7 mouse cellular contexts compared by ENCODE assay signal in genomic region chr1:119457528-119457855, GRCm38 (mm10). TPM values are rescaled to one million over a fixed set of nuclear protein-coding genes. Genes with fewer than 3 reads are reported as not detected.
DNase-seq lines count a peak whose midpoint lies in the region; ATAC-seq and TF ChIP-seq lines count a peak whose summit lies in the region.

No protein-coding gene starts in this region.

- no peak overlapping the region for H3K9ac ChIP-seq in lung, embryonic 16.5 days (ENCODE audit: low read length)
- no peak overlapping the region for H3K9ac ChIP-seq in embryonic facial prominence, embryonic 12.5 days
- no peak overlapping the region for H3K9ac ChIP-seq in kidney, embryonic 16.5 days (replicated peaks; ENCODE audit: low read length)

- H3K27ac ChIP-seq in lung, embryonic 16.5 days (ENCODE audit: low read length): no peak overlapping the region
- no peak overlapping the region for H3K27ac ChIP-seq in embryonic facial prominence, embryonic 12.5 days
- H3K27ac ChIP-seq in kidney, embryonic 16.5 days (ENCODE audit: low read length): no peak overlapping the region
- H3K27ac ChIP-seq in small intestine, adult 2 months (ENCODE audit: insufficient read depth, low read depth, low read length): 0 out of 2 replicates have a peak overlapping the region, but pooled peaks have one; percentile 5
- H3K27ac ChIP-seq in left cerebral cortex, adult 2 months: no peak overlapping the region

- peak overlapping the region; percentile 27; the same call in 1 of the 2 replicates for H3K4me2 ChIP-seq in lung, embryonic 16.5 days (ENCODE audit: low read depth, low read length)
- H3K4me2 ChIP-seq in embryonic facial prominence, embryonic 12.5 days (replicated peaks): 0 out of 2 replicates have a peak overlapping the region, but pooled peaks have one; percentile 24
- peak overlapping the region; percentile 51 for H3K4me2 ChIP-seq in kidney, embryonic 16.5 days (replicated peaks; ENCODE audit: low read depth, low read length)

- ATAC-seq in lung, embryonic 16.5 days (ENCODE audit: low read depth): peak; percentile 32; the same call in 1 of the 2 replicates
- 0 out of 2 replicates have a peak, but pooled peaks have one; percentile 31 for ATAC-seq in embryonic facial prominence, embryonic 12.5 days (ENCODE audit: insufficient number of reproducible peaks, insufficient read depth, low FRiP score, low TSS enrichment)
- peak; percentile 66 for ATAC-seq in kidney, embryonic 16.5 days (ENCODE audit: low FRiP score, low TSS enrichment)

- H3K4me3 ChIP-seq in lung, embryonic 16.5 days (ENCODE audit: low read length): no peak overlapping the region
- no peak overlapping the region for H3K4me3 ChIP-seq in embryonic facial prominence, embryonic 12.5 days
- peak overlapping the region; percentile 33 for H3K4me3 ChIP-seq in kidney, embryonic 16.5 days (ENCODE audit: low read length)
- H3K4me3 ChIP-seq in small intestine, adult 2 months (ENCODE audit: low read depth, low read length): peak overlapping the region; percentile 30
- H3K4me3 ChIP-seq in left cerebral cortex, adult 2 months: no peak overlapping the region

- H3K9me3 ChIP-seq in lung, embryonic 16.5 days (ENCODE audit: control insufficient read depth, low read length): no peaks in the 10 kb centered on the region
- H3K9me3 ChIP-seq in embryonic facial prominence, embryonic 12.5 days: no peaks in the 10 kb centered on the region
- H3K9me3 ChIP-seq in kidney, embryonic 16.5 days (ENCODE audit: low read length): no peaks in the 10 kb centered on the region

- intact Hi-C loops in left cerebral cortex, adult 2 months (cut with DNase I): loop anchor here (5.0 kb wide), 5 partner anchors 70 to 555 kb away; partner anchors contain the start of gene Tmem185b

- TF ChIP-seq POLR2A in small intestine, adult 2 months (IDR thresholded peaks at IDR 0.05; ENCODE audit: low read depth, low read length): no peak

- DNase-seq in lung, postnatal 36 days: no peak
- no peak for DNase-seq in cerebellum, adult 8-10 months
- no peak for DNase-seq in left cerebral cortex, adult 2 months (ENCODE audit: extremely low spot score in 1 of 2, low spot score in 2 of 2)

- H3K27me3 ChIP-seq in lung, embryonic 16.5 days (ENCODE audit: control insufficient read depth, insufficient read depth, low read depth, low read length): no peaks in the 10 kb centered on the region
- H3K27me3 ChIP-seq in embryonic facial prominence, embryonic 12.5 days: 0 out of 2 replicates have a peak, but pooled peaks cover 6% of the 10 kb centered on the region
- peaks cover 4% of the 10 kb centered on the region; the same call in 1 of the 2 replicates for H3K27me3 ChIP-seq in kidney, embryonic 16.5 days (ENCODE audit: insufficient read depth, low read length)
- no peaks in the 10 kb centered on the region for H3K27me3 ChIP-seq in small intestine, adult 2 months (ENCODE audit: control insufficient read depth, insufficient read depth, low read length)

- peaks cover 9% of the 10 kb centered on the region; the same call in 1 of the 2 replicates for H3K4me1 ChIP-seq in lung, embryonic 16.5 days (replicated peaks; ENCODE audit: control insufficient read depth, insufficient read depth, low read length)
- peaks cover 6% of the 10 kb centered on the region; the same call in 1 of the 2 replicates for H3K4me1 ChIP-seq in embryonic facial prominence, embryonic 12.5 days
- peaks cover 15% of the 10 kb centered on the region for H3K4me1 ChIP-seq in kidney, embryonic 16.5 days (ENCODE audit: insufficient read depth, low read length)
- H3K4me1 ChIP-seq in small intestine, adult 2 months (ENCODE audit: control insufficient read depth, insufficient read depth, insufficient read length, low read length): peaks cover 4% of the 10 kb centered on the region; the same call in 1 of the 2 replicates

- TF ChIP-seq CTCF in small intestine, adult 2 months (IDR thresholded peaks at IDR 0.05; ENCODE audit: extremely low read depth, insufficient read length, insufficient replicate concordance, low read depth, low read length): no peak
- TF ChIP-seq CTCF in left cerebral cortex, adult 2 months (IDR thresholded peaks at IDR 0.05): no peak

- WGBS in lung, embryonic 16.5 days: 31% methylated on average over 5 of the region's 5 CpGs
- 43% methylated on average over 4 of the region's 5 CpGs for WGBS in embryonic facial prominence, embryonic 12.5 days
- whole genome bisulfite sequencing in kidney, embryonic 16.5 days: 12% methylated on average over 5 of the region's 5 CpGs
- WGBS in small intestine, adult 2 months: 46% methylated on average over 5 of the region's 5 CpGs

- no peaks in the 10 kb centered on the region for H3K36me3 ChIP-seq in lung, embryonic 16.5 days (ENCODE audit: control insufficient read depth, insufficient read depth, low read length)
- H3K36me3 ChIP-seq in embryonic facial prominence, embryonic 12.5 days: no peaks in the 10 kb centered on the region
- H3K36me3 ChIP-seq in kidney, embryonic 16.5 days (ENCODE audit: insufficient read depth, low read length): no peaks in the 10 kb centered on the region
- no peaks in the 10 kb centered on the region for H3K36me3 ChIP-seq in small intestine, adult 2 months (ENCODE audit: control insufficient read depth, insufficient read depth, low read length)

RNA-seq across cellular contexts. Expression of gene Inhbb, which starts 35.4 kb away (rescaled TPM):
- 0.36 and 0.53 TPM in 2 replicates for polyA plus RNA-seq in lung, embryonic 16.5 days (2015; fragmentation: Nextera tagmentation; extraction: Ambion mirVana)
- 0.37 and 0.43 TPM in 2 replicates for polyA plus RNA-seq in embryonic facial prominence, embryonic 12.5 days (2016; fragmentation: Nextera tagmentation; extraction: Ambion mirVana)
- polyA plus RNA-seq in kidney, embryonic 16.5 days (2015; fragmentation: Nextera tagmentation; extraction: Ambion mirVana): 0.32 and 0.36 TPM in 2 replicates
- polyA plus RNA-seq in small intestine, adult 2 months (2012; rRNA removed): 1.3 and 1.6 TPM in 2 replicates
- 1 to 10 TPM; 4.7 to 5.2 TPM for total RNA-seq in left cerebral cortex, adult 2 months (2021)

RNA-seq across cellular contexts. Expression of gene Ralb, which starts 47.1 kb away (rescaled TPM):
- polyA plus RNA-seq in lung, embryonic 16.5 days (2015; fragmentation: Nextera tagmentation; extraction: Ambion mirVana): 252 TPM in 2 replicates
- polyA plus RNA-seq in embryonic facial prominence, embryonic 12.5 days (2016; fragmentation: Nextera tagmentation; extraction: Ambion mirVana): 128 and 131 TPM in 2 replicates
- 167 and 174 TPM in 2 replicates for polyA plus RNA-seq in kidney, embryonic 16.5 days (2015; fragmentation: Nextera tagmentation; extraction: Ambion mirVana)
- polyA plus RNA-seq in small intestine, adult 2 months (2012; rRNA removed): 20.3 and 42.4 TPM in 2 replicates
- total RNA-seq in left cerebral cortex, adult 2 months (2021): 10 to 100 TPM; 21.1 to 25.9 TPM

Comparison
In these comparisons a context has a peak if more than half of its experiments do, and no peak if none do; other contexts are left out.
1. H3K4me3 ChIP-seq: peak in kidney, embryonic 16.5 days (single experiment) and small intestine, adult 2 months (single experiment); none in lung, embryonic 16.5 days (single experiment), embryonic facial prominence, embryonic 12.5 days (single experiment) and left cerebral cortex, adult 2 months (single experiment).
2. Peak in every context shown above with its lines, with median percentiles within 50 percentile points of each other: ATAC-seq and H3K4me2 ChIP-seq.